Mouse (Mus musculus) cerebellum, postnatal 36 days (tissue): ENCODE measurements at regions not wholly inside any gene's neighbourhood (a gene's known extent, or its start where the extent isn't known, plus 50 kb on each side); places are given as distances from the start of the nearest gene placed in this dataset.

ENCODE experiments used
- DNase-seq, 2 experiments: peaks; one replicate each; pipeline ENCODE4 v3.0.0; 2021 to 2022; ENCODE audit warnings: mixed read lengths in 2 of 2

GRCm38 (mm10) chr16:77301270-77302171 is 288.0 kb downstream of the Usp25 start:
- DNase-seq: no peak

- DNase-seq: no peak
Measured at GRCm38 (mm10) chr16:77300572-77301213, 287.2 kb downstream of the Usp25 start.

- no peak for DNase-seq
Measured at GRCm38 (mm10) chr16:77295574-77296355, 282.3 kb downstream of the Usp25 start.

GRCm38 (mm10) chr16:77292317-77292771 is 278.8 kb downstream of the Usp25 start:
- no peak for DNase-seq

- DNase-seq: no peak
Measured at GRCm38 (mm10) chr16:77291723-77292316, 278.3 kb downstream of the Usp25 start.

- DNase-seq: no peak
Measured at GRCm38 (mm10) chr16:77284205-77284604, 270.7 kb downstream of the Usp25 start.

GRCm38 (mm10) chr16:77279916-77280315 is 266.4 kb downstream of the Usp25 start:
- no peak for DNase-seq

GRCm38 (mm10) chr16:77279495-77279894 is 266.0 kb downstream of the Usp25 start:
- DNase-seq: no peak

- no peak for DNase-seq
Measured at GRCm38 (mm10) chr16:77273306-77273705, 259.8 kb downstream of the Usp25 start.

- DNase-seq: no peak
Measured at GRCm38 (mm10) chr16:77268926-77269325, 255.4 kb downstream of the Usp25 start.

- DNase-seq: peak; percentile 33 to 56
Measured at GRCm38 (mm10) chr16:77267679-77268078, 254.2 kb downstream of the Usp25 start.

- DNase-seq: no peak
Measured at GRCm38 (mm10) chr16:77252349-77252748, 238.8 kb downstream of the Usp25 start.

- DNase-seq: no peak
Measured at GRCm38 (mm10) chr16:77251422-77251821, 237.9 kb downstream of the Usp25 start.

- DNase-seq: no peak
Measured at GRCm38 (mm10) chr16:77240876-77241275, 227.4 kb downstream of the Usp25 start.

- peak; percentile 5 to 39 for DNase-seq
Measured at GRCm38 (mm10) chr16:77239176-77239790, 225.8 kb downstream of the Usp25 start.

- DNase-seq: peak; percentile 4 to 13
Measured at GRCm38 (mm10) chr16:77238358-77239175, 225.1 kb downstream of the Usp25 start.

GRCm38 (mm10) chr16:77237631-77238357 is 224.3 kb downstream of the Usp25 start:
- no peak for DNase-seq

- DNase-seq: no peak
Measured at GRCm38 (mm10) chr16:77237272-77237603, 223.7 kb downstream of the Usp25 start.

- peak; percentile 63 to 79 for DNase-seq
Measured at GRCm38 (mm10) chr16:77236509-77237271, 223.2 kb downstream of the Usp25 start.

GRCm38 (mm10) chr16:77236021-77236420 is 222.5 kb downstream of the Usp25 start:
- DNase-seq: peak; percentile 55 to 70
